Mouse (Mus musculus) heart, adult 9 months (tissue): Measurements from ENCODE around the gene Lhx1.

ENCODE experiments used
- DNase-seq, 2 experiments: peaks; one replicate each; pipeline ENCODE4 v3.0.0; 2022; ENCODE audit warnings: low spot score in 2 of 2

Gene Lhx1

DNA sequence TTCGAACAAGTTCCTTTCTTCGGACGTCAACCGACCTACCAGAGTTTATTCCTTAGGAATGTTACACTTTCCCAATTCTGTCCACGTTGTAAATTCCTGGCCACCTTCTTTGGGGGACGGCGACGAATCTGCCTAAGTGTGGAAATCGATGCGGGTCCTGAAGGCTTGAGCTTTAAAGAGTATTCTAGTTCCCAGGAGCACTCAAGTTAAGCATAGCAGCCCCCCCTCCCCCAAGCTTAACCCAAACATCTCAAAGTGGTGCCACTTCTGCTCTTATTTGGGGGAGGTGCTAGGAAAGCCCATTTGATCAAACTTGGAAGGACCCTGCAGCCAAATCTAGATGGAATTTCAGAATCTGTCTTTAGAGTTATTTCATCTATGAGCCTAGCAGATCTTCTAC is 1.1 kb upstream of the Lhx1 start:
- no peak for DNase-seq

DNA sequence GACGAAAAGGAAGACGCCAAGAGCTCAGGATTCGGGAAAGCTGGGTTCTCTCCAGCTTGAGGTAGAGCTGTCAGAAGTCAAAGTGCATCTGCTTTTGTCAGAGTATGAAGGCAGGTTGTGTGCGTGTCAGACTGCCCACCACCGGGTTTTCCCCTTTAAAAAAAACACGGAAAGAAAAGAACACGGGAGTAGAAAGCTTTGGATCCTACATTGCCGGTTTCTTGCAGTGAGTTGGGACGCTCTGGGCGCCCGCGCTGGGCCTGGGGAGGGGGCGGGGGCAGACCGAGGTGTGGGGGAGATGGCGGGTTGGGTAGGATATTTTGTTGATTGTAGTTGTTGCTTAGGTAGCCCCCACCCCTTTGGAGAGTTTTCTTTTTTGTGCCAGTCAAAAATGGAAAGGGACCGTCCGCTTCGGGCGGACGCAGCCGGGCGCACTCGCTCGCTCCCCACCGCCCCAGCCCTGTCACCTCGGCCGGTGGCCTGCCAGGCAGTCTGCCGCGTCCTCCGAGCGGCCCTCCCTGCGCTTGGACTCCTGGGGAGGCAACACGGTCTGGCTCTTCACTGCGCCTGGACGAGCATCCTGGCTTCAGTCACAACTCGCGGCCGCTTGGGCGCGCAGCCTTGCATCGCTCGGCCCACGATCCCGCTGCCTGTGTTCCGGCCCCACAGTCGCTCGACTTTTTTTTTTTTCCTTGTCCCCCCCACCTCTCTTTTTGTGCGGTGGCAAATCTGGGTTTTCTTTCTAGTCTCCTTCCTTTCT is 644 bp downstream of the Lhx1 start:
- DNase-seq = no peak

DNA sequence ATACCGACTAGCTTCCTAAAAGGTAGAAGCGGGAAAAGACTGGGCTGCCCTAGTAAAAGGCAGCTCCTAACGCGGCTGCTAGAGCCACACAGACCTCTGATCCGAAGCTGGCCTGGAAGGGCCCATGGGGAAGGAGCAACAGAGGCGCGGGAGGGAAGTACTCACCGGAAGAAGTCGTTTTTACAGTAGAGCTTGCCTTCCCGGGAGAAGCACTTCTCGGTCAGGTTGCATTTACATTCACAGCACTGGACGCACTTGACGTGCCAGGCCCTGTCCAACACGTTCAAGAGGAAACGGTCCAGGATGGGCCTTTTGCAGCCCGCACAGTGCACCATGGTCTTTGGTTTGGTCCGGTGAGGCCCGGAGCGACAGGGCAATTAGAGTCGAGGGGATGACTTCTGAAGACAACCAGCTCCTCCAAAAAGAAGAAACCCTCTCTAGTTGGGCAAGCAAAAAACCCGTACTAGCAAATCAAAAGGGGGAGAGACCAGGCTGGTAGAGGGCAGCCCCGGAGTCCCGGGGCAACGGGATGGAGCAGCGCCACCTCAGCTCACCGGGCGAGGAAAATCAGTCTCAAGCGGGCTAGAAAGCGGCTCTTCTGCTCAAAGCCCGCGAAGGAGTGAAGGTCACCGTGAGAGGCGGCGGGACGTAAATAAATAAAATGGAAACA is 1.4 kb downstream of the Lhx1 start:
- DNase-seq = no peak

DNA sequence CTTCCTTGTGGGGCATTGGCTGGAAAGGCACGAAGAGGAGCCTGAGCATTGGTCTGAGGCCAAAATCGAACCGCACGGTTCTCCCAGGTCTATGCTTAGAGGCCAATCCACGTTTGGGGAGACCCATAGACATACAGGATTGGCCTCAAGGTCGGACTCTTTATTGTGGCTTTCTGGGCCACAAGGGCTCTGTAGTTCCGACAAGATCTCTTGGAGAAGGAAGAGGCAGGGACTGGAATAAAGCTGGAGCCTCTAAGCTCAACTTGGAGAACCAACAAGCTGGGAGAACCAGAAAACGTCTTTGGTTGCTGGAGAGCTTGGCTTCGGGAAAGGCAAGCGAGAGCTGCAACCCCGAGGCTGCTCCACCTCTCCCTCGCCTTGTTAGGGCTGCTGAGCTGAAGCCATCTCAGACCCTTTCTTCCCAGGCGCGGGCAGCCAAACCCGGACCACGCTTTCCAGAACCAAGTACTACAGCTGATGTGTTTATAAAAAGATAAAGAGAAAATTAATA is 2.0 kb downstream of the Lhx1 start:
- DNase-seq = no peak

DNA sequence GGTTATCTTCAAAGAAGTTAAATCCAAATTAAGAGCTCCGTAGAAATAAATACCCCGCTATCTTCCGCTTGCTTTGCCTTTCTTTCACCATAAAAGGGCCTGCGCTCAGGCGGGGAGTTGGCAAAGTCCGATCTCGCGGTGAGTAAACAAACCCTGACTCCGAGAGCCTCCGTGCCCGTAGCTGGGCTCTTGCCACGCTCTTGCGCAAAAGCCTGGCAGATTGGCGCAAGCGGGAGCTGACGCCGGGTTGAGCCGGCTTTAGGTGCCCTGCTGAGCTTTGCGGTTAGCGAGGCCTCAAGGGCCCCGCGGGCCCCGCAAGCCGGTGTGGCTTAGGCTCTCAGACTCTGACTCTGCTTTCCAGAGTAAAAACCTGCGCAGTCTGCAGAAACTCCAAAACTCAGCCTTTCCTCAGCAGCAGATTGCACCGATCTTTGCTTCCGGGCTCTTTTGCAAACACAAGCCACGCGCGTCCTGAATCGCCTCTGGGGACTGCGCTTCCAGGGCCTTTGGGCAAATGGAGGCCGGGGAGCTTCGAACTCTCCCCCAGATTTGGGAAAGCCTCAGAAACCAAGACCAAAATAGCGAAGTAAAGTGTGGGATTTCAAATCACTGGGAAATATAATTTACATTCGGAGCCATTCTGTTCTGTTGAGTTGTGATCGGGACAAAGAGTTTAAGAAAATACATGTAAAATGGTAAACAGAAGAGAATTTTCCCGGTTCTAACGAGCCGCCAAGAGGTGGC is 2.6 kb downstream of the Lhx1 start:
- DNase-seq = peak; percentile 45 to 78

- DNase-seq = no peak
Observed at GRCm38 (mm10) chr11:84521751-84522299, 3.5 kb downstream of the Lhx1 start.

DNA sequence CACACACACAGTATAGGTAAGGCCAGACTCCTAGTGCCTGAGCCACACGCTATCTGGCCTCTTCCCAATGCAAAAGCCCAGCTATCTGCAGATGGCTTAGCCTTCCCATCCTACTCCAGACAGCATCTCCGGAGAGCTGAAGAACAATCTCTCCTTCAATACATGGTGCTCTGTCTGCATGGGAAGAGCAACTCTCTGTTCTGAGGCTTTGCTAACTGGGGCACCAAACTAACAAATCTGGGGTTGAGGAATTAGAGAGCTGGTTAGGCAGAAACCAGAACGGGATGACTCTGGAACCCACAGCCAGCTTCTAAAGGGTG is 4.3 kb downstream of the Lhx1 start:
- DNase-seq = no peak

- no peak for DNase-seq
Observed at GRCm38 (mm10) chr11:84520269-84521070, 4.9 kb downstream of the Lhx1 start.

DNA sequence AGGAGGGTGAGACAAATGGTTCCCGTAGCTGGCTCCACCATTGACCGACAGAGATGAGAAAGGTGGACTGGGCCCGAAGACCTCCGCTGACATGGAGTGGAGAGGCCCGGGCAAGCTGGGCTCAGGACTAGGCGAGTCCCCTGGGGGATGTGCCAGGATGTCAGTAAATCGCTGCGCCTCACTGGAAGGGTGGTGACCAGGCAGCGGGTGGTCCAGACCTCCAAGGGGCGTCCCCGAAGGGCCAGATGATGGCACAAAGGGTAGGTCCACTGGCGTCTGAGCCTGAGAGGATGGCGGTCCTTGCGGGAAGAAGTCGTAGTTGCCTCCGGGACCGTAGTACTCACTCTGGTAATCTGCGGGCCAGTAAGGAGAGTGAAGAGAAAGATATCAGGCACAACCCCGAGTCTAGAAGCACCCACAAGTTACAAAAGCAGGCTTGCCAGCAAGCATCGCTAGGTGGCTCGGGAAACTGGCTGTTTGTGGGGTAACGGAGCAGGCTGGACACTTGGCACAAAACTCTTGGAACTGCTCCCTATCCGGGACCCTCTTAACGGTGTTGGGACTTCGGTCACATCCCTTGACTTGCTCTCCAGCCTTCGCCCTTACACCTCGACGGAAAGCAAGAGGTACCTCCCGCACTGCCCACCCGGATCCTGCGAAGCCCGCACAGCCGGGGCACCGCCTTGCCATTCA is 5.6 kb downstream of the Lhx1 start:
- no peak for DNase-seq

GRCm38 (mm10) chr11:84519036-84519435 is 6.3 kb downstream of the Lhx1 start:
- DNase-seq = no peak

DNA sequence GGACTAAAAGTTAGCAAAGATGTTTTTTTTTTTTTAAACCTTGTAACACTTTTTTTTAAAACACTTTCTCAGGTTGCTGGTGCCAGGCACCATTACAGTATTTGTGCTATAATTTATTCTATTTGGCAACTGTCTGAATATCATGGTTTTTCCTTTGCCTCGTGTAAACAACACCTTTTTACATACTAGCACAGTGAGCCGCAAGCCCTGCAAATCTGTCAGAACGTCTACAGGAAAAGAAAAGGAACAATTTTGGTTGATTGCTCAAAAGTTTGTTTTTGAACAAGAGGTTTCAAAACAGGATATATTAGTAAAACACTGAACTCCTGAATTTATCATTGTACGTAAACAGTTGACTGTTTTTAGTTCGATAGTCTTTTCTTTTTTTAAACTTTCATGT is 7.1 kb downstream of the Lhx1 start:
- DNase-seq = no peak

DNA sequence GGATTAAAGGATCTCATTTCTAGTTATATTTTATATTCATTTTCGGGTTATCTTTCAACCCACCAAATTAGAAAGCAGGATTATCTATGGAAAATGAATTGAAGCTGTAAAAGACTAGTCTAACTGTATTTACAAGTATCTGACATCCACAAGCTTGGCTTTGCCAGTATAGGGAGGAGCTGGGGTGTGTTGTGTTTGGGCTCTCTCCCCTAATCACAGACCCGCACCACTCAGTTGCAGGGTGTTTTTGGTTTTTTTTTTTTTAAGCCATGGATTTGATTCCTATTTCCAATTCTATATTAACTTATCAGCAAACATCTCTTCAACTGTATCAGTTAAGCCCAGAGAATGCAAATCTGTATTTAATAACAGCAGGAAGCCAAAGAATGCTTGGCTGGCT is 7.9 kb downstream of the Lhx1 start:
- no peak for DNase-seq

DNA sequence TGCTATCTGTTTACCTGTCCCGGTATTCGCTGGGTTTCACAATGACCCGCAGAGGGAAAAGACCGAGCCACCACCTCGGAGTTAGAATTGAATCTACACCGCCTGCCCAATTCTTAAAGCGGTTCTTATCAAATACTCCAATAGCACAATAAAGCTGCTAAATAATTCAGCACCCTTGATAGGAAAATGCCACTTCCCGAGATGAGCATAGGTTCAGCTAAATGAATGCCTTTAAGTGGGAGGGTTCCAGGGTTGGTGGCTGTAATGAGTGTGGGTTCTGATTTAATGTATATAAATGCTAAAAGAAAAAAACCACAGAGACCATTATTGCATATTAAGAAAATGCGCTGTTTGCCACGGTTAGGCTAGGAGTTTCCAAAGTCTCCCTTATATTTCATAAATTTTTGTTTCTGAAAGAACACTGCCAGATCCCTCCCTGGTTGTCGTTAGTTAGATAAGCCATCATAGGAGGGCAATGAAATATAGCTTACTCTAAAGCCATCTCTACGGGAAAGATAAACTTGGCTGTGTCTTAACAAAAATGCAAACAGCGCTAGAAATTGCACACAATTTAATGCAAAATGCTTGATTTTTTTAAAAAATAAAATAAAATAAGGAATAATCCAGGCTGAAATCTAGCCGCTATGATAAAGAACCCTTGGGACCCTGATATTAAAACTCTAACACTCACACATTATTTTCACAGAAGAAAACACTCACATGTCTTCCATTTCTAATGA is 8.7 kb downstream of the Lhx1 start:
- no peak for DNase-seq

GRCm38 (mm10) chr11:84513171-84514116 is 11.9 kb downstream of the Lhx1 start, which contains the start of gene Aatf:
Gene Aatf (minus strand): TSS chr11:84513522.
- peak; percentile 96 for DNase-seq

DNA sequence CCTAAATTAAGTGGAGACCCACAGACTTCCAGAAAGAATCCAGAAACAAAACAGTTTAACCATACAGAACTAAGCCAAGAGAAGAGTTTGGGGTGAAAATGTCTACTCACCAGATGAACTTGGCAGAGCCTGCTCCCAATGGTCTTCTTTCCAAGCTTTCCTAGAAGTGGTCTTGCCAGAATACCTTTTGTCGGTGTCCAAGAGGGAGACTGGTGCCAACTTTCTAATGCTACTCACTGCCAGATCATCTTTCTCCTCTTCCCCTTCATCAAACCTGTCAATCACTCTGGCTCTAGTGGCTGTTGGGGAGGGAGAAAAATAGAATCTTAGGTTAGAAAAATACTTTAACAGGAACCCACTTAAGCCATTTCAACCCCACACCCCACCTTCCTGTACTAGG is 13.3 kb downstream of the Lhx1 start:
- no peak for DNase-seq

DNA sequence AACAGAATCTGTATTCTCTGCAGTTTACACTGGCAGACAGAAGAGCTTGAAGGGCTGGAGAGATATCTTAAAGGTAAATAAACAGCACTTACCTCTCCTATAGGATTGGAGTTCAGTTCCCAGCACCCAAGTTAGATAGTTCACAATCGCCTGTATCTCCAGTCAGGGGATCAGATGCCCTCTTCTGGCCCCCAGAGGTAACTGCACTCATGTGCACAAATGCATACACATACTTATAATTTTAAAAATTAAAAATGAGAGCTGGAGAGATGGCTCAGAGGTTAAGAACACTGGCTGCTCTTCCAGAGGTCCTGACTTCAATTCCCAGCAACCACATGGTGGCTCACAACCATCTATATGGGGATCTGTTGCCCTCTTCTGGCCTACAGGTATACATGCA is 21.0 kb downstream of the Lhx1 start:
- no peak for DNase-seq

GRCm38 (mm10) chr11:84497944-84498343 is 27.4 kb downstream of the Lhx1 start:
- DNase-seq = no peak

- no peak for DNase-seq
Observed at GRCm38 (mm10) chr11:84496901-84497300, 28.4 kb downstream of the Lhx1 start.

DNA sequence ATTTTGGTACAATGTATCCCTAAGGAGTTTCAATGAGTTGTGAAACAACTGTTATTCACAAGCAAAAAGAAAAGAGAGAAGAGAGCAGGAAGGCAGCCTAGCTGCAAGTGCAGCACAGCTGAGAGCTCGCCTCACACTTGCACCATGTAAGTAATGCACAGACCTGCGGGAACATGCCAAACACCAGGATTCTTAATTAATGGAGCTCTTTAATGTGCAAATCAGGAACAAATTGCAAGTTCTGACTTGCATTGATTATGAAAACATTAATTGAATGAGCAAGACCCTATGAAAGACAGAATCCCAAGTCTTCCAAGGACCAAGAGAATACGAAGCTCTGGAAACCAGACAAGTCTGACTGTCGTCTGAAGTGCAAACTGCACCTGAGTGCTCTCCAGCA is 29.6 kb downstream of the Lhx1 start:
- no peak for DNase-seq
